Mouse (Mus musculus) myocyte (in vitro differentiated cells): Measurements from ENCODE around the gene Mitf. TPM values are rescaled to one million over a fixed set of nuclear protein-coding genes. Genes with fewer than 3 reads are reported as not detected.

Source experiments
- H3K27me3 ChIP-seq: one replicate; pipeline ENCODE4 v1.6.1; 2011; ENCODE audit not compliant: control insufficient read depth, insufficient read depth, insufficient read length
- H3K36me3 ChIP-seq: one replicate; pipeline ENCODE4 v1.6.1; 2011; ENCODE audit not compliant: control insufficient read depth, insufficient read depth
- H3K4me2 ChIP-seq: one replicate; pipeline ENCODE4 v1.6.1; 2011; ENCODE audit warnings: low read depth, control low read depth
- H3K4me3 ChIP-seq: one replicate; pipeline ENCODE4 v1.5.1; 2011; ENCODE audit warnings: mild to moderate bottlenecking, control low read depth, moderate library complexity
- H3K79me2 ChIP-seq: one replicate; pipeline ENCODE4 v1.6.1; 2011; ENCODE audit not compliant: control insufficient read depth, insufficient read depth
- H3ac ChIP-seq: one replicate; pipeline ENCODE4 v1.6.1; 2011; ENCODE audit not compliant: control insufficient read depth, insufficient read length
- CEBPB ChIP-seq: IDR thresholded peaks from 2 replicates; pipeline ENCODE4 v1.6.1; 2011; ENCODE audit warnings: mild to moderate bottlenecking, moderate library complexity; ENCODE audit not compliant: poor library complexity, insufficient read depth, severe bottlenecking
- E2F4 ChIP-seq: IDR thresholded peaks from one replicate; pipeline ENCODE4 v1.6.1; 2011; ENCODE audit warnings: mild to moderate bottlenecking, control low read depth, moderate library complexity; ENCODE audit not compliant: insufficient read depth
- MAX ChIP-seq: IDR thresholded peaks from one replicate; pipeline ENCODE4 v1.6.1; 2011; ENCODE audit warnings: low read depth, mild to moderate bottlenecking, control low read depth
- MYOG ChIP-seq, 3 experiments: IDR thresholded peaks; one replicate each; pipeline ENCODE4 v1.6.1; 2011; ENCODE audit warnings: control low read depth in 2 of 3, low read depth in 2 of 3, mild to moderate bottlenecking in 2 of 3; ENCODE audit not compliant: insufficient read length in 2 of 3, control insufficient read depth in 1 of 3, insufficient read depth in 1 of 3
- POLR2A ChIP-seq: IDR thresholded peaks from one replicate; pipeline ENCODE4 v1.6.1; 2011; ENCODE audit warnings: low read depth, mild to moderate bottlenecking, control low read depth, moderate library complexity; ENCODE audit not compliant: insufficient read length
- POLR2AphosphoS2 ChIP-seq: IDR thresholded peaks from one replicate; pipeline ENCODE4 v1.6.1; 2011; ENCODE audit warnings: low read depth, control low read depth; ENCODE audit not compliant: insufficient read length
- REST ChIP-seq: IDR thresholded peaks from one replicate; pipeline ENCODE4 v1.6.1; 2011; ENCODE audit warnings: mild to moderate bottlenecking, control low read depth, moderate library complexity; ENCODE audit not compliant: insufficient read depth, insufficient read length
- SRF ChIP-seq: IDR thresholded peaks from one replicate; pipeline ENCODE4 v1.6.1; 2011; ENCODE audit warnings: low read depth; ENCODE audit not compliant: control insufficient read depth, insufficient read length
- TCF12 ChIP-seq: IDR thresholded peaks from one replicate; pipeline ENCODE4 v1.6.1; 2011; ENCODE audit warnings: mild to moderate bottlenecking, control low read depth; ENCODE audit not compliant: poor library complexity, insufficient read depth, severe bottlenecking
- TCF3 ChIP-seq: IDR thresholded peaks from one replicate; pipeline ENCODE4 v1.6.1; 2011; ENCODE audit warnings: low read depth, control low read depth; ENCODE audit not compliant: insufficient read length
- USF1 ChIP-seq: IDR thresholded peaks from one replicate; pipeline ENCODE4 v1.6.1; 2011; ENCODE audit warnings: low read depth, mild to moderate bottlenecking, control low read depth, moderate library complexity
- polyA plus RNA-seq: library from polyadenylated mRNA; unstranded; fragments of >200 nt; fragmentation: generic; extraction: Trizol; gene quantifications from one replicate; pipeline ENCODE4 v1.2.1, GENCODE M21; 2012; ENCODE audit warnings: missing spikeins

Mitf gene
- polyA plus RNA-seq, 1 experiment = 2.4 TPM

GRCm38 (mm10) chr6:97985658-97986057 is 178.8 kb downstream of the Mitf start:
- no peaks in the 10 kb centered on the region for H3K36me3 ChIP-seq
- TF ChIP-seq MAX = no peak
- TF ChIP-seq USF1 = no peak
- no peak overlapping the region for H3K4me3 ChIP-seq
- no peaks in the 10 kb centered on the region for H3K27me3 ChIP-seq
- H3ac ChIP-seq = no peak overlapping the region
- no peak overlapping the region for H3K4me2 ChIP-seq
- H3K79me2 ChIP-seq = no peaks in the 10 kb centered on the region

GRCm38 (mm10) chr6:97986417-97986816 is 179.6 kb downstream of the Mitf start:
- Histone ChIP-seq H3K4me3 (no peak overlapping the region), H3K79me2 (no peaks in the 10 kb centered on the region), H3K4me2 (no peak overlapping the region), H3K27me3 (no peaks in the 10 kb centered on the region), H3K36me3 (no peaks in the 10 kb centered on the region), H3ac (no peak overlapping the region)
- no peak for TF ChIP-seq TCF12
- TF ChIP-seq POLR2A = no peak

- H3K27me3 ChIP-seq = no peaks in the 10 kb centered on the region
- no peak for TF ChIP-seq POLR2AphosphoS2
- TF ChIP-seq MYOG (IDR thresholded peaks at IDR 0.05; ENCODE audit: control insufficient read depth in 1 of 3, insufficient read depth in 1 of 3, insufficient read length in 2 of 3, low read depth in 2 of 3) = no peak
- TF ChIP-seq CEBPB = no peak
- no peak for TF ChIP-seq USF1
- TF ChIP-seq MAX = no peak
- no peak for TF ChIP-seq REST
- no peak for TF ChIP-seq POLR2A
- TF ChIP-seq TCF12 = no peak
- H3ac ChIP-seq = no peak overlapping the region
- no peaks in the 10 kb centered on the region for H3K36me3 ChIP-seq
- H3K4me2 ChIP-seq = no peak overlapping the region
- no peaks in the 10 kb centered on the region for H3K79me2 ChIP-seq
- H3K4me3 ChIP-seq = no peak overlapping the region
These were observed 186.7 kb downstream of the Mitf start for GRCm38 (mm10) chr6:97993507-97993906.

GRCm38 (mm10) chr6:97995606-97996307 is 188.9 kb downstream of the Mitf start:
- no peak overlapping the region for H3K4me2 ChIP-seq
- H3K27me3 ChIP-seq = no peaks in the 10 kb centered on the region
- H3K36me3 ChIP-seq = no peaks in the 10 kb centered on the region
- H3K79me2 ChIP-seq = no peaks in the 10 kb centered on the region
- no peak overlapping the region for H3ac ChIP-seq
- TF ChIP-seq SRF (no peak), MYOG (IDR thresholded peaks at IDR 0.05; ENCODE audit: control insufficient read depth in 1 of 3, insufficient read depth in 1 of 3, insufficient read length in 2 of 3, low read depth in 2 of 3) (no peak), MAX (no peak), TCF12 (no peak)
- no peak overlapping the region for H3K4me3 ChIP-seq

- TF ChIP-seq TCF3 (no peak), E2F4 (no peak), POLR2A (no peak), CEBPB (no peak), USF1 (no peak), TCF12 (no peak)
- no peak overlapping the region for H3K4me3 ChIP-seq
- no peak overlapping the region for H3ac ChIP-seq
- H3K4me2 ChIP-seq = no peak overlapping the region
- no peaks in the 10 kb centered on the region for H3K36me3 ChIP-seq
- no peaks in the 10 kb centered on the region for H3K27me3 ChIP-seq
- no peaks in the 10 kb centered on the region for H3K79me2 ChIP-seq
These were observed 194.7 kb downstream of the Mitf start for GRCm38 (mm10) chr6:98001551-98001950.

- no peaks in the 10 kb centered on the region for H3K27me3 ChIP-seq
- no peak overlapping the region for H3K4me3 ChIP-seq
- H3K79me2 ChIP-seq = no peaks in the 10 kb centered on the region
- no peaks in the 10 kb centered on the region for H3K36me3 ChIP-seq
- H3K4me2 ChIP-seq = no peak overlapping the region
- TF ChIP-seq TCF12 = no peak
- TF ChIP-seq SRF = no peak
- TF ChIP-seq POLR2A = no peak
- TF ChIP-seq POLR2AphosphoS2 = no peak
- TF ChIP-seq MYOG (IDR thresholded peaks at IDR 0.05; ENCODE audit: control insufficient read depth in 1 of 3, insufficient read depth in 1 of 3, insufficient read length in 2 of 3, low read depth in 2 of 3) = no peak
- no peak for TF ChIP-seq TCF3
- H3ac ChIP-seq = no peak overlapping the region
These were observed 196.3 kb downstream of the Mitf start for GRCm38 (mm10) chr6:98003114-98003513.
